ENCODE assay signal across 23 mouse cellular contexts in the genomic region with DNA sequence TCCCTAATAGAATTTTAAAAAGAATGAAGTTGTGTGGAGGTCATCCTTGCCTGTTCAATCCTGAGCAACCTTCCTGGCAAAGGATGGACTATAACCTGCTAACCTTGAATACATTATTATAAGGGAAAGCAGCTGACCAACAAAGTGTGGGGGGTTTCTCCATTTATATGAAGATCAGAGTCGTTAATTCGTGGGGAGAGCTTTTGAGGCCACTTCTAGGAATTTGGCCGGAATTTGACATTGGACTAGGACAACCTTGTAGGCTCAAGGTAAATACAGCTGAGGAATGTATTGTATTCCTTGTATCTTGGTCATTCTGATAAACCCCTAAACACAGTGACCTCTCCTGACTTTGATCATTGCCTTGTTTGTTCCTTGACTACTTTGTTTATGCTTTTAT. TPM values are rescaled to one million over a fixed set of nuclear protein-coding genes. Genes with fewer than 3 reads are reported as not detected.
A peak's percentile ranks its signal among the peaks of the same experiment; 100 is the strongest.
DNase-seq lines count a peak whose midpoint lies in the region; TF ChIP-seq lines count a peak whose summit lies in the region.
"Had no signal": no experiment of that assay in that cellular context is flagged by ENCODE, and none has a peak within 500 bp of the region (broad histone marks: within the 10 kb centered on the region; RNA-seq: fewer than 3 reads in every experiment).

No protein-coding gene starts in this region.

- peaks cover 80% of the 10 kb centered on the region for H3K4me1 ChIP-seq in E14TG2a.4 (replicated peaks; ENCODE audit: low read depth, low read length)

- intact Hi-C loops in left cerebral cortex, postnatal 36 days (cut with DNase I), result no loop called here

- no peaks in the 10 kb centered on the region for H3K9me3 ChIP-seq in E14TG2a.4 (ENCODE audit: low read length)
- H3K9me3 ChIP-seq: embryonic facial prominence, embryonic 10.5 days; embryonic facial prominence, embryonic 12.5 days; forebrain, embryonic 13.5 days; forebrain, embryonic 15.5 days had no signal

- DNase-seq in ES-CJ7 (ENCODE audit: low read depth, low spot score) (peak; percentile 97), R1 (ENCODE audit: low read depth, low spot score) (peak; percentile 99)
- DNase-seq in gastrocnemius, adult 8-10 months (ENCODE audit: low spot score in 2 of 2), result no peak
- DNase-seq in left cerebral cortex, postnatal 36 days (ENCODE audit: low spot score in 2 of 2), result no peak
- no peak for DNase-seq in cerebellum, adult 11 months
- DNase-seq: adrenal gland, adult 8-10 months; adrenal gland, postnatal 14 days; adrenal gland, postnatal 36 days; B cell, adult 2 months; cerebellum, adult 18-20 months; cerebellum, adult 8-10 months; cerebellum, adult 9-11 months; cerebellum, postnatal 14 days; cerebellum, postnatal 36 days; forebrain, postnatal 0 days had no signal

- no peak for TF ChIP-seq CTCF in E14TG2a.4 (conservative IDR thresholded peaks at IDR 0.05; ENCODE audit: low read length)

- no peaks in the 10 kb centered on the region for H3K27me3 ChIP-seq in E14TG2a.4 (ENCODE audit: insufficient read depth, low read length)
- H3K27me3 ChIP-seq: CH12.LX; embryonic facial prominence, embryonic 12.5 days; forebrain, embryonic 13.5 days; forebrain, embryonic 15.5 days; Patski had no signal

- H3K4me3 ChIP-seq in E14TG2a.4 (replicated peaks; ENCODE audit: low read length), result peak overlapping the region; percentile 54; the same call in 1 of the 2 replicates
- H3K4me3 ChIP-seq: embryonic facial prominence, embryonic 10.5 days; embryonic facial prominence, embryonic 12.5 days; forebrain, embryonic 13.5 days; forebrain, embryonic 15.5 days had no signal

- H3K36me3 ChIP-seq in E14TG2a.4 (ENCODE audit: insufficient read depth, low read length), result peaks cover 9% of the 10 kb centered on the region
- H3K36me3 ChIP-seq: embryonic facial prominence, embryonic 10.5 days; embryonic facial prominence, embryonic 12.5 days; forebrain, embryonic 15.5 days; G1E had no signal

RNA-seq across cellular contexts. Expression of gene Klf4, which starts 56.9 kb away (rescaled TPM):
- 10 to 100 TPM in 1 of 4 experiments, 1 to 10 TPM in 3; 5.7 to 18.2 (median 6.6) TPM for total RNA-seq in gastrocnemius, adult 8-10 months (2022)
- 1 to 10 TPM; 5.4 to 7.6 TPM for total RNA-seq in left cerebral cortex, postnatal 36 days (2021)
- total RNA-seq: G1E had no signal

Comparison
In these comparisons a context has a peak if more than half of its experiments do, and no peak if none do; other contexts are left out.
1. DNase-seq: peak in ES-CJ7 (single experiment) and R1 (single experiment); none in gastrocnemius, adult 8-10 months (0 of 2), left cerebral cortex, postnatal 36 days (0 of 2) and cerebellum, adult 11 months (single experiment).